Comparison of ENCODE assay signal across 8 mouse cellular contexts in genomic region chr2:32174170-32174741, GRCm38 (mm10). TPM values are rescaled to one million over a fixed set of nuclear protein-coding genes. Genes with fewer than 3 reads are reported as not detected.
DNase-seq lines count a peak whose midpoint lies in the region; ATAC-seq and TF ChIP-seq lines count a peak whose summit lies in the region.

No protein-coding gene starts in this region.

- 4% methylated on average over 13 of the region's 13 CpGs for WGBS in hindbrain, postnatal 0 days
- 63% methylated on average over 13 of the region's 13 CpGs for WGBS in liver, embryonic 14.5 days (ENCODE audit: insufficient replicate concordance)
- 8% methylated on average over 13 of the region's 13 CpGs for WGBS in neural tube, embryonic 15.5 days

- peak overlapping the region; percentile 38 for H3K9ac ChIP-seq in hindbrain, postnatal 0 days (replicated peaks; ENCODE audit: low read length)
- no peak overlapping the region for H3K9ac ChIP-seq in liver, embryonic 14.5 days (replicated peaks)
- H3K9ac ChIP-seq in neural tube, embryonic 15.5 days (replicated peaks), result 0 out of 2 replicates have a peak overlapping the region, but pooled peaks have one; percentile 29

- H3K27me3 ChIP-seq in hindbrain, postnatal 0 days (ENCODE audit: insufficient read depth, low read length), result no peaks in the 10 kb centered on the region
- no peaks in the 10 kb centered on the region for H3K27me3 ChIP-seq in liver, embryonic 14.5 days (ENCODE audit: control insufficient read depth, insufficient read depth, low read length)
- H3K27me3 ChIP-seq in neural tube, embryonic 15.5 days (replicated peaks), result no peaks in the 10 kb centered on the region

- peak; percentile 40 for DNase-seq in NIH3T3 (ENCODE audit: low read depth)
- DNase-seq in cerebellum, adult 9-10 months, result peak; percentile 83
- peak; percentile 55 to 72 for DNase-seq in gastrocnemius, adult 8-10 months (ENCODE audit: low spot score in 2 of 2)
- DNase-seq in hindbrain, postnatal 0 days (ENCODE audit: low spot score), result peak; percentile 88
- no peak for DNase-seq in liver, embryonic 14.5 days (ENCODE audit: low read depth in 3 of 3, low spot score in 3 of 3)

- no peak overlapping the region for H3K4me3 ChIP-seq in hindbrain, postnatal 0 days (ENCODE audit: low read length)
- H3K4me3 ChIP-seq in liver, embryonic 14.5 days (ENCODE audit: insufficient read depth in 1 of 2, low read depth in 2 of 2, low read length in 2 of 2), result no peak overlapping the region
- no peak overlapping the region for H3K4me3 ChIP-seq in neural tube, embryonic 15.5 days (replicated peaks)

- ATAC-seq in hindbrain, postnatal 0 days, result peak; percentile 83
- ATAC-seq in liver, embryonic 14.5 days (ENCODE audit: insufficient read depth), result peak; percentile 36
- peak; percentile 36 for ATAC-seq in neural tube, embryonic 15.5 days (ENCODE audit: low FRiP score)
- no peak for ATAC-seq in activated CD4-positive, CD25-positive, alpha-beta regulatory T cell, adult 4 months
- no peak for ATAC-seq in inflammation-experienced regulatory T-cells, adult 6 months

- peak overlapping the region; percentile 38 for H3K4me2 ChIP-seq in hindbrain, postnatal 0 days (ENCODE audit: low read depth, low read length)
- no peak overlapping the region for H3K4me2 ChIP-seq in liver, embryonic 14.5 days (ENCODE audit: low read depth)
- H3K4me2 ChIP-seq in neural tube, embryonic 15.5 days, result peak overlapping the region; percentile 32

- peaks cover 48% of the 10 kb centered on the region for H3K4me1 ChIP-seq in hindbrain, postnatal 0 days (ENCODE audit: insufficient read depth, low read length)
- H3K4me1 ChIP-seq in liver, embryonic 14.5 days (replicated peaks; ENCODE audit: control insufficient read depth in 2 of 2, insufficient read depth in 2 of 2, low read length in 1 of 2), result peaks cover 0 to 3% of the 10 kb centered on the region in 2 experiments; a peak in 1 of 4 replicates
- peaks cover 84% of the 10 kb centered on the region for H3K4me1 ChIP-seq in neural tube, embryonic 15.5 days

- H3K9me3 ChIP-seq in hindbrain, postnatal 0 days (ENCODE audit: low read length), result no peaks in the 10 kb centered on the region
- H3K9me3 ChIP-seq in liver, embryonic 14.5 days (ENCODE audit: control insufficient read depth, low read length), result no peaks in the 10 kb centered on the region
- no peaks in the 10 kb centered on the region for H3K9me3 ChIP-seq in neural tube, embryonic 15.5 days (replicated peaks)

- H3K36me3 ChIP-seq in hindbrain, postnatal 0 days (ENCODE audit: insufficient read depth, low read length), result no peaks in the 10 kb centered on the region
- no peaks in the 10 kb centered on the region for H3K36me3 ChIP-seq in liver, embryonic 14.5 days (replicated peaks; ENCODE audit: control insufficient read depth, insufficient read depth, low read depth)
- H3K36me3 ChIP-seq in neural tube, embryonic 15.5 days, result no peaks in the 10 kb centered on the region

- TF ChIP-seq EP300 in liver, embryonic 14.5 days (IDR thresholded peaks at IDR 0.05; ENCODE audit: low read depth), result no peak

- no peak for TF ChIP-seq CTCF in hindbrain, postnatal 0 days (IDR thresholded peaks at IDR 0.05; ENCODE audit: low read depth)
- no peak for TF ChIP-seq CTCF in liver, embryonic 14.5 days (IDR thresholded peaks at IDR 0.05; ENCODE audit: low read depth)

- H3K27ac ChIP-seq in hindbrain, postnatal 0 days, result peak overlapping the region; percentile 94
- no peak overlapping the region for H3K27ac ChIP-seq in liver, embryonic 14.5 days
- H3K27ac ChIP-seq in neural tube, embryonic 15.5 days (replicated peaks), result peak overlapping the region; percentile 84

RNA-seq across cellular contexts. Expression of gene Prrc2b, which starts 23.4 kb away (rescaled TPM):
- total RNA-seq in gastrocnemius, adult 8-10 months (2022), result 10 to 100 TPM; 81.0 to 90.8 (median 85.9) TPM
- 188 and 206 TPM in 2 replicates for total RNA-seq in hindbrain, postnatal 0 days (2014; rRNA removed)
- 44.8 and 55.9 TPM in 2 replicates for polyA plus RNA-seq in hindbrain, postnatal 0 days (2015; fragmentation: Nextera tagmentation; extraction: Ambion mirVana)
- polyA plus RNA-seq in liver, embryonic 14.5 days (2012; rRNA removed), result 6.7 and 7.6 TPM in 2 replicates
- 6.2 and 10.6 TPM in 2 replicates for polyA plus RNA-seq in liver, embryonic 14.5 days (2014; fragmentation: Nextera tagmentation; extraction: Ambion mirVana)
- 56.6 and 59.9 TPM in 2 replicates for polyA plus RNA-seq in neural tube, embryonic 15.5 days (2015; fragmentation: Nextera tagmentation; extraction: Ambion mirVana)
- 10 to 100 TPM; 32.0 to 32.6 TPM for polyA plus RNA-seq in activated CD4-positive, CD25-positive, alpha-beta regulatory T cell, adult 4 months (2017; shearing (Covaris generic))
- polyA plus RNA-seq in inflammation-experienced regulatory T-cells, adult 6 months (2017; shearing (Covaris generic)), result 10 to 100 TPM; 33.6 to 40.3 (median 35.2) TPM

Comparison
In these comparisons a context has a peak if more than half of its experiments do, and no peak if none do; other contexts are left out.
1. DNase-seq: peak in NIH3T3 (single experiment), cerebellum, adult 9-10 months (single experiment), gastrocnemius, adult 8-10 months (2 of 2) and hindbrain, postnatal 0 days (single experiment); none in liver, embryonic 14.5 days (0 of 3).
2. ATAC-seq: peak in hindbrain, postnatal 0 days (single experiment), liver, embryonic 14.5 days (single experiment) and neural tube, embryonic 15.5 days (single experiment); none in activated CD4-positive, CD25-positive, alpha-beta regulatory T cell, adult 4 months (single experiment) and inflammation-experienced regulatory T-cells, adult 6 months (single experiment).